Mouse (Mus musculus) limb, embryonic 14.5 days (tissue): ENCODE measurements around the gene Sirt4. TPM values are rescaled to one million over a fixed set of nuclear protein-coding genes. Genes with fewer than 3 reads are reported as not detected.

Experiments used
- ATAC-seq: fragments of 200-750 bp; cut with Nextera tagmentation; 2 replicates; pipeline ENCODE4 v1.8.0; 2017; ENCODE audit warnings: low read depth, moderate number of reproducible peaks, moderate TSS enrichment; ENCODE audit not compliant: low FRiP score
- DNase-seq: peaks from one replicate; pipeline ENCODE4 v3.0.0-alpha.2; 2015; ENCODE audit warnings: low spot score
- H3K27ac ChIP-seq: fragments of 300-500 bp; sonication (generic); replicated peaks from 2 replicates; pipeline ENCODE4 v1.5.1; 2014; ENCODE audit warnings: low read depth, mild to moderate bottlenecking, low read length, moderate library complexity, mixed read lengths
- H3K27me3 ChIP-seq: fragments of 300-500 bp; sonication (generic); 2 replicates; pipeline ENCODE4 v1.6.1; 2014; ENCODE audit warnings: low read length, mixed read lengths; ENCODE audit not compliant: control insufficient read depth, insufficient read depth
- H3K36me3 ChIP-seq: fragments of 300-500 bp; sonication (generic); 2 replicates; pipeline ENCODE4 v1.6.1; 2014; ENCODE audit warnings: mild to moderate bottlenecking, low read length, moderate library complexity, mixed read lengths; ENCODE audit not compliant: control insufficient read depth, insufficient read depth
- H3K4me1 ChIP-seq: fragments of 300-500 bp; sonication (generic); 2 replicates; pipeline ENCODE4 v1.6.1; 2014; ENCODE audit warnings: antibody characterized with exemption, low read length, mixed read lengths; ENCODE audit not compliant: control insufficient read depth, insufficient read depth
- H3K4me2 ChIP-seq: fragments of 300-500 bp; sonication (generic); replicated peaks from 2 replicates; pipeline ENCODE4 v1.6.1; 2014; ENCODE audit warnings: low read depth, mild to moderate bottlenecking, low read length, moderate library complexity; ENCODE audit not compliant: severe bottlenecking
- H3K4me3 ChIP-seq: fragments of 300-500 bp; sonication (generic); replicated peaks from 2 replicates; pipeline ENCODE4 v1.5.1; 2014; ENCODE audit warnings: low read length
- H3K9ac ChIP-seq: fragments of 300-500 bp; sonication (generic); 2 replicates; pipeline ENCODE4 v1.6.1; 2014; ENCODE audit warnings: mild to moderate bottlenecking, low read depth, low read length, moderate library complexity; ENCODE audit not compliant: severe bottlenecking
- H3K9me3 ChIP-seq: fragments of 300-500 bp; sonication (generic); 2 replicates; pipeline ENCODE4 v1.6.1; 2016; ENCODE audit warnings: low read length; ENCODE audit not compliant: control insufficient read depth
- POLR2A ChIP-seq: fragments of 200-500 bp; IDR thresholded peaks from 2 replicates; pipeline ENCODE4 v1.8.0; 2012; ENCODE audit warnings: inconsistent platforms, mild to moderate bottlenecking, moderate library complexity, borderline replicate concordance; ENCODE audit not compliant: insufficient read depth, insufficient read length; ENCODE audit errors: extremely low read depth
- WGBS: fragments of 180-500 bp; shearing (Covaris S2); extraction: QIAGEN DNeasy Blood & Tissue Kit; methylation state at CpG from one replicate; pipeline ENCODE4 v1.1.7; 2014; 5-methylcytosine and 5-hydroxymethylcytosine counted together
- polyA plus RNA-seq, 2 experiments: library from polyadenylated mRNA; depleted of rRNA in 1 of 2; stranded (reverse) in 1 of 2; unstranded in 1 of 2; fragments of >200 nt; fragmentation: Nextera tagmentation in 1 of 2; extraction: Ambion mirVana in 1 of 2; gene quantifications; 2 replicates each; pipeline versions ENCODE4 v1.2.1 to v1.2.3; 2012 to 2014

Gene Sirt4
- polyA plus RNA-seq, 2 experiments, result 20.4 to 69.2 TPM

DNA sequence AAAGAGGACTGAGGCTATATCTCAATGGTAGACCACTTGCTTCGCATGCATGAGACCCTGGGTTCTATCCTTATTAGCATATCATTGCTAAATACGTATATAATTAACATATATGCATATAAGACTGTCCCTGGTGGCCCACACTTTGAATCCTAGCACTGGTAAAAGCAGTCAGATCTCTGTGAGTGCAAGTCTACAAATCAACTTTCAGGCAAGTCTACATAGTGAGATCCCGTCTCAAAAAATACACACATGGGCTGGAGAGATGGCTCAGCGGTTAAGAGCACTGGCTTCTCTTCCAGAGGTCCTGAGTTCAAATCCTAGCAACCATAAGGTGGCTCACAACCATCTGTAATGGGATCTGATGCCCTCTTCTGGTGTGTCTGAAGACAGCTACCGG is 6.6 kb upstream of the Sirt4 start:
- Histone ChIP-seq H3K27me3 (no peaks in the 10 kb centered on the region), H3K9ac (no peak overlapping the region), H3K4me3 (no peak overlapping the region), H3K36me3 (no peaks in the 10 kb centered on the region), H3K4me2 (peak overlapping the region; percentile 68; the same call in 1 of the 2 replicates), H3K27ac (0 out of 2 replicates have a peak overlapping the region, but pooled peaks have one; percentile 100), H3K4me1 (peaks cover 22% of the 10 kb centered on the region), H3K9me3 (no peaks in the 10 kb centered on the region)
- ATAC-seq (no peak), DNase-seq (no peak)
- WGBS, result 34% methylated on average over 5 of the region's 5 CpGs
- TF ChIP-seq POLR2A, result no peak

DNA sequence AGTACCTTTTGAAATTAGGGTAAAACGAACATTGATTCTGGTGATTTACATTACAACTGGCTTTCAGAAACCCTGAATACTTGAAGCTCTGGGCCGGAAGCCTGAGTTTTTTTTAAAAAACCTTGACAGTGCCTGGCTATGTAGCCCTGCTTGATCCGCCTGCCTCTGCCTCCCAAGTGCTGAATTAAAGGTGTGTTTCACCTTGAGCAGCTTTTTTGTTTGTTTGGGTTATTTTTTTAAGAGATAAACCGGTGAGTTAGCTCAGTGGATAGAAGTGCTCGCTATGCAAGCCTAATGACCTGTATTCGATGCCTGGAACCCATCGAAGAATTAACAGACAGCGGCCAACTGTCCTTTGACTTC is 6.1 kb upstream of the Sirt4 start:
- Histone ChIP-seq H3K4me3 (0 out of 2 replicates have a peak overlapping the region, but pooled peaks have one; percentile 39), H3K36me3 (no peaks in the 10 kb centered on the region), H3K4me2 (peak overlapping the region; percentile 68), H3K27me3 (no peaks in the 10 kb centered on the region), H3K27ac (0 out of 2 replicates have a peak overlapping the region, but pooled peaks have one; percentile 100), H3K9ac (no peak overlapping the region), H3K4me1 (peaks cover 22% of the 10 kb centered on the region), H3K9me3 (no peaks in the 10 kb centered on the region)
- TF ChIP-seq POLR2A, result no peak
- no peak for ATAC-seq
- no peak for DNase-seq
- WGBS, result 8% methylated on average over 8 of the region's 8 CpGs

DNA sequence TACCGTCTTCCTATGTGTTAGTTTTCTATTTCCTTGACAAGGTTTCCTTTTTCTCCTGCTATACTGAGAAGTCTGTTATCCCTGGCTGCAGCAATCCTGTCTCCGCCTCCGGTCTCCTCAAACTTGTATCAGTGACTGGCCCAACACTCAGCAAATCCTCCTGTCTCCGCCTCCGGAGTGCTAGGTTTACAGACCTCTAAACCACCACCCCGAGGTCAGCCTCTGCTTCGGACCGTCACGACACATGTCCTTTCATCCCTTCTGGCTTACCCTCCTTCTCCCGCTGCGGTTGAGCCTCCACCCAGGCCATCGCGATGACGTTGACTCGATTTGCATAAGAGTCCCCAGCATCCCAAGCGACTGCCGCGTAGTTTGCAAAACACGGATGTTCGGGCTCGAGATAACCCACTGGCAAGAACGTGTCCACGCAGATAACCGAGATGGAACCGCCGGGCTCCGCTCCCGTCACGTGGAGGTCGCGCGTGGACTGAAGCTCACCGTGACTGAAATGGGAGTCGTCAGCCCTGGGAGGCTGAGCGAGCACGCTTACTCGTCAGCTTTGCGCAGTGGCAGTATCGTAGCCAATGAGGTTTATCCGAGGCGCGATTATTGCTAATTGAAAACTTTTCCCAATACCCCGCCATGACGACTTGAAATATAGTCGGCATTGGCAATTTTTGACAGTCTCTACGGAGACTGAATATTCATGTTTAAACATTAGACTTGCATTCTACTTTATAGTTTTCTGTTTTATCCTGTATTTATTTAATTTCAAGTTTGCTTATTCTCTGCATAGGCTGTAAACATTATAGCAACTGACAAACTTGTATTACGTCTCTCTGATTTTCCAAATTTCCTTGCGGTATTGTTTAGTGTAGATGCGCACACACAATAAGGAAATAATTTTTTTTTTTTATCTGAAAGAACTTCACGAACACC is 5.4 kb upstream of the Sirt4 start:
- peaks cover 22% of the 10 kb centered on the region for H3K4me1 ChIP-seq
- H3K36me3 ChIP-seq, result no peaks in the 10 kb centered on the region
- H3K4me2 ChIP-seq, result peak overlapping the region; percentile 68
- under 1% methylated on average over 50 of the region's 50 CpGs for WGBS
- no peaks in the 10 kb centered on the region for H3K27me3 ChIP-seq
- DNase-seq (peak; percentile 91), ATAC-seq (peak; percentile 74)
- peak overlapping the region; percentile 39 for H3K4me3 ChIP-seq
- no peaks in the 10 kb centered on the region for H3K9me3 ChIP-seq
- H3K27ac ChIP-seq, result peak overlapping the region; percentile 100
- peak; percentile 97; the same call in 1 of the 2 replicates for TF ChIP-seq POLR2A
- peak overlapping the region; percentile 86 for H3K9ac ChIP-seq

DNA sequence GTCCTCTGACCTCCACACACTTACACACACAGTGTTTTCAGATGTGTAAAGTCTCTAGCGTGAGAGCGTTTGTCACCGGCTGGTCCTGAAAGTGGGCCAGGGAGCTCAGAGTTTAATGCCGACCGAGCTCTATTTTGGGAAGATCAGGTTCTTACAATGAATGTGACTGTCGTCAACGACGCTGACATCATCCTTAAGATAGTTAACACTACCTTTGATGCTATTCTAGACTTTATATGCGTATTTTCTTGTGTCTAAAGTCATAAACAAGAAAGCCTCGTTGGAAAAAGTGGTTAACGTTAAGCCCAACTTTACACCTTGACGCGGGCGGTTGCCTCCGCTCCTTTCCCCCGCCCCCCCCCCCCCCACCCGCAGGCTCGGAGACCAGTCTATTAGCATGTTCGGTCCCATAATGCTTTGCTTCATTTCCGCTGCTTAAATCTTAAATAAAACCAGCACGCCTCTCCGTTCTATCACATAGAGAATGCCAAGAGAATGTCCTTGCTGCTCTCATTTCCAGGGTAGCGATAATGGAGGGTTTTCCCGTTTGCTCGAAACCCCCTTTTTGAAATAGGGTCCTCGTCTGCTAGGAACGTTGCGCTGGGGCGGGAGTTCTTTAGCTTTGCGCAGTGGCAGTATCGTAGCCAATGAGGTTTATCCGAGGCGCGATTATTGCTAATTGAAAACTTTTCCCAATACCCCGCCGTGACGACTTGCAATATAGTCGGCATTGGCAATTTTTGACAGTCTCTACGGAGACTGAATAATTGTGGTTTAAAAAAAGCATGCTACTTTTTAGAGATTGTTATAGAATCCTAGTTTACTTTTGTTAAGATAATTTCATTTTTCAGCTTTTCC is 4.5 kb upstream of the Sirt4 start:
- peaks cover 22% of the 10 kb centered on the region for H3K4me1 ChIP-seq
- WGBS, result under 1% methylated on average over 37 of the region's 39 CpGs
- no peaks in the 10 kb centered on the region for H3K9me3 ChIP-seq
- TF ChIP-seq POLR2A, result peak; percentile 99; the same call in 1 of the 2 replicates
- H3K27ac ChIP-seq, result peak overlapping the region; percentile 100
- H3K27me3 ChIP-seq, result no peaks in the 10 kb centered on the region
- H3K36me3 ChIP-seq, result no peaks in the 10 kb centered on the region
- H3K4me2 ChIP-seq, result peak overlapping the region; percentile 68
- H3K4me3 ChIP-seq, result peak overlapping the region; percentile 39
- H3K9ac ChIP-seq, result peak overlapping the region; percentile 86
- DNase-seq, result peak; percentile 91
- peak; percentile 71 for ATAC-seq
